Mouse (Mus musculus) heart, embryonic 13.5 days (tissue): ENCODE results near the gene Cutc. TPM values are rescaled to one million over a fixed set of nuclear protein-coding genes. Genes with fewer than 3 reads are reported as not detected.

Experiments
- ATAC-seq: fragments of 200-750 bp; cut with Nextera tagmentation; 2 replicates; pipeline ENCODE4 v1.8.0; 2017; ENCODE audit warnings: moderate TSS enrichment; ENCODE audit not compliant: insufficient number of reproducible peaks, low FRiP score, low TSS enrichment; ENCODE audit errors: extremely low read depth
- H3K27ac ChIP-seq: fragments of 300-500 bp; sonication (generic); replicated peaks from 2 replicates; pipeline ENCODE4 v1.5.1; 2015; ENCODE audit warnings: moderate library complexity, mild to moderate bottlenecking, inconsistent platforms
- H3K27me3 ChIP-seq: fragments of 300-500 bp; sonication (generic); replicated peaks from 2 replicates; pipeline ENCODE4 v1.6.1; 2015; ENCODE audit warnings: mild to moderate bottlenecking, inconsistent platforms
- H3K36me3 ChIP-seq: fragments of 300-500 bp; sonication (generic); 2 replicates; pipeline ENCODE4 v1.6.1; 2015; ENCODE audit warnings: mild to moderate bottlenecking, inconsistent platforms
- H3K4me1 ChIP-seq: fragments of 300-500 bp; sonication (generic); 2 replicates; pipeline ENCODE4 v1.6.1; 2015; ENCODE audit warnings: inconsistent platforms
- H3K4me2 ChIP-seq: fragments of 300-500 bp; sonication (generic); 2 replicates; pipeline ENCODE4 v1.6.1; 2015; ENCODE audit warnings: inconsistent platforms, mild to moderate bottlenecking, moderate library complexity
- H3K4me3 ChIP-seq: fragments of 300-500 bp; sonication (generic); 2 replicates; pipeline ENCODE4 v1.5.1; 2015; ENCODE audit warnings: moderate library complexity, mild to moderate bottlenecking, inconsistent platforms
- H3K9ac ChIP-seq: fragments of 300-500 bp; sonication (generic); 2 replicates; pipeline ENCODE4 v1.6.1; 2015; ENCODE audit warnings: inconsistent platforms, mild to moderate bottlenecking, moderate library complexity
- H3K9me3 ChIP-seq: fragments of 300-500 bp; sonication (generic); 2 replicates; pipeline ENCODE4 v1.6.1; 2016; ENCODE audit warnings: inconsistent platforms
- WGBS: fragments of 180-500 bp; shearing (Covaris S2); methylation state at CpG from one replicate; pipeline ENCODE4 v1.1.7; 2015; ENCODE audit warnings: mixed read lengths; 5-methylcytosine and 5-hydroxymethylcytosine counted together
- polyA plus RNA-seq: library from polyadenylated mRNA; unstranded; fragments of >200 nt; fragmentation: Nextera tagmentation; extraction: Ambion mirVana; gene quantifications from 2 replicates; pipeline ENCODE4 v1.2.1, GENCODE M21; 2015

The Cutc gene
- polyA plus RNA-seq = 8.1 and 9.9 TPM in 2 replicates

DNA sequence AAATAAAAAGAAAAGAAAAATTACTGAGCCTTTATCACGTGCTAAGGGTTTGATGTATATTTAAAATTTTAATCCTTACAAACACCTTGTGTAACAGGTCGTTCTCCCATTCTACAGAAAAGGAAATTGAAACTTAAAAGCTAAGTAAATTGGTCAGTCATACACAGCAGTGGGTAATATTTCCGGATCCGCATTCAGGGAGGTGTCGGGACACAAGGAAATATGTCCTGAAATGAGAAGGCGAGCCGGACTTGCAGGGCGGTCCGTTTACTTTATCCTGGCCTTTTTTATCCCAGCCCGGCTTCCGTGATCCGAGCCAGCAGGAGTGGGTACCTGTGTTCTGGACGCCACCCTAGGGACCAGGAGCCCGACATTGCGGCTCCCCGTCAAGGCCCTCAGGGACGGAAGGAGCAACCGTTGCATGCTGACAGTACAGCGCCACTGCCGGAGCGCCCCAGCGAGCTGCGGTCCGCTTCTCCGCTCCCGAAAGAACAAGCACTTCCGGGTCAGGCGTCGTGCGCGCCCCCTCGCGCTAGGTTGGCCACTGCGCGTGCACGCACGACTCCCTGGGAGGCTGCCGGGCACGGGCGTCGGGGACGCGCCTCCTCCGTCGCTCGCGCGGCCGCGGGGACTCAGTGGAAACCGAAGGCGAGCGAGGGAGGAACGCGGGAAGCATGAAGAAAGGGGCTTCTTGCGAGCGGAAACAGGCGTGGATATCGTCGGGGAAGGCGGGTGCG is at the start of gene Cutc, which contains the start of gene Cox15:
TSS of gene Cutc (plus strand) at position 508 of the 737 bp plus-strand sequence.
TSS of gene Cox15 (minus strand) at position 512 of the 737 bp plus-strand sequence.
- Histone ChIP-seq H3K36me3 (peaks cover 36% of the 10 kb centered on the region), H3K9me3 (no peaks in the 10 kb centered on the region), H3K4me3 (peak within 1 kb of the TSS; percentile 79), H3K4me1 (peaks cover 18% of the 10 kb centered on the region), H3K27ac (peak within 1 kb of the TSS; percentile 98), H3K27me3 (no peaks in the 10 kb centered on the region), H3K4me2 (peak within 1 kb of the TSS; percentile 76), H3K9ac (peak within 1 kb of the TSS; percentile 91)
- peak; percentile 89 for ATAC-seq
- under 1% methylated on average over 62 of the region's 62 CpGs for WGBS

DNA sequence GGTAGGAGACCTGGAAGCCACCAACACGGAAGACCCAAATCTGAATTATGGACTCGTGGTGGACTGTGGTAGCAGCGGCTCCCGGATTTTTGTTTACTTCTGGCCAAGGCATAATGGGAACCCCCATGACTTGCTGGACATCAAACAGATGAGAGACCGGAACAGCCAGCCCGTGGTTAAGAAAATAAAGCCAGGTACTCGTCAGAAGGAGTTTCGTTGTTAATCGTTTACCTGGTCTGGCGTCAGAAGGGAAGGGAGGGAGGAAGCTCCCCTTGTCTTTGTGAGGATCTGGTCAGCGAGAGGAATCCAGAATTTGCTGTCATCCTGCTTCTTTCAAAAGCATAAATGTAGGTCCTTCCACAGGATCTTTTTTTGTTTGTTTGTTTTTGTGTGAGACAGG is 48.6 kb upstream of the Cutc start:
- 89% methylated on average over 11 of the region's 11 CpGs for WGBS
- Histone ChIP-seq H3K9me3 (peaks cover 3% of the 10 kb centered on the region; the same call in 1 of the 2 replicates), H3K9ac (no peak overlapping the region), H3K27me3 (peaks cover 6% of the 10 kb centered on the region), H3K27ac (no peak overlapping the region), H3K36me3 (peaks cover 80% of the 10 kb centered on the region), H3K4me3 (no peak overlapping the region), H3K4me2 (no peak overlapping the region), H3K4me1 (no peaks in the 10 kb centered on the region)
- no peak for ATAC-seq

DNA sequence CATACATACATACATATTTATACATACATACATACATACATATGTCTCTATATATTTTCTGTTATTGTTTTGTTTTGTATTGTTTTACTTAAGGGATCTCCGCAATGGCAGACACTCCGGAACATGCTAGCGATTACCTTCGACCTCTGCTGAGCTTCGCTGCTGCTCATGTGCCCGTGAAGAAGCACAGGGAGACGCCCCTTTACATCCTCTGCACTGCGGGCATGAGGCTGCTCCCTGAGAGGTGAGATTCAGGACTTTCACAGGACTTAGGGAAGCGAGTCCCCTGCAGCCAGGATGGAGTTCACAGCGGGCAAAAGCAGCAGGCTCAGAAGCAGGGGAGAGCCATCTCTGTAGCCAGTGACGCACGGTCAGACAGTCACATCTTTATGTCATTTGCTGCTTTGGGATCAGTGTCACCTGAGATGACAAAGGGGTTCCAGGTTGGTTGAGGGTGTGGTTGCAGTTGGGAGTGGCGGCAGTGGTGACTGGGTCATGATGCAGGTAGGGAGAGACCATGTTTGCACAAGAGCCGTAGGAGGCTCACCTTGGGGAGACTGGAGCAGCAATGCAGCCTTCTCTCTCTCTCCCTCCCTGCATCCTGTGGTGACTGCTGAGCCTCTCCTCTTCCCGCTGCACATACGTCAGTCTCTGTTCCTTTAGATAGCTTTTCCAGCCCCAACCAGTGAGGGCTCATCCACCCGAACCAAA is 47.9 kb upstream of the Cutc start:
- peaks cover 7% of the 10 kb centered on the region for H3K27me3 ChIP-seq
- H3K4me2 ChIP-seq = no peak overlapping the region
- H3K9me3 ChIP-seq = peaks cover 3% of the 10 kb centered on the region; the same call in 1 of the 2 replicates
- peaks cover 76% of the 10 kb centered on the region for H3K36me3 ChIP-seq
- 88% methylated on average over 17 of the region's 17 CpGs for WGBS
- no peak overlapping the region for H3K27ac ChIP-seq
- H3K4me3 ChIP-seq = no peak overlapping the region
- H3K9ac ChIP-seq = no peak overlapping the region
- no peaks in the 10 kb centered on the region for H3K4me1 ChIP-seq
- ATAC-seq = no peak

DNA sequence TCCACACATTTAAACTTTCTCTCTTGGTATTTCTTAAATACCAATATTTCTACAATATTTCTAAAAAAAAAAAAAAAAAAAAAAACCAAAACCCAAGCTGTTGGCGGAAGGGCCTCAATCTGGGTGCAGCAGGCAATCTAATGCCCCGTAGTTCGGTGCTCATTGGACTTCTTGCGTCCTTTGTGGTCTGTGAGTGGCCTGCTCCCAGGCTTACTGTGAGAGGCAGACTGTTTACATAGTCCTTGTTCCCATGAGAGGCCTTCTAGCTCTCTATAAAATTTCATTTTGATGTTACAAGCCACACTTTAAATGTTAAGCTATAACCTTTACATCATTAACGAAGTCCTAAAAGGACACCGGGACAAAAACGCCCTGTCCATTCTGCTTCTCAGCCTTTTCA is 44.6 kb upstream of the Cutc start:
- Histone ChIP-seq H3K4me2 (no peak overlapping the region), H3K9ac (no peak overlapping the region), H3K27me3 (peaks cover 28% of the 10 kb centered on the region), H3K27ac (no peak overlapping the region), H3K4me1 (no peaks in the 10 kb centered on the region), H3K9me3 (no peaks in the 10 kb centered on the region), H3K4me3 (no peak overlapping the region), H3K36me3 (peaks cover 68% of the 10 kb centered on the region)
- no peak for ATAC-seq
- 90% methylated on average over 7 of the region's 7 CpGs for WGBS

DNA sequence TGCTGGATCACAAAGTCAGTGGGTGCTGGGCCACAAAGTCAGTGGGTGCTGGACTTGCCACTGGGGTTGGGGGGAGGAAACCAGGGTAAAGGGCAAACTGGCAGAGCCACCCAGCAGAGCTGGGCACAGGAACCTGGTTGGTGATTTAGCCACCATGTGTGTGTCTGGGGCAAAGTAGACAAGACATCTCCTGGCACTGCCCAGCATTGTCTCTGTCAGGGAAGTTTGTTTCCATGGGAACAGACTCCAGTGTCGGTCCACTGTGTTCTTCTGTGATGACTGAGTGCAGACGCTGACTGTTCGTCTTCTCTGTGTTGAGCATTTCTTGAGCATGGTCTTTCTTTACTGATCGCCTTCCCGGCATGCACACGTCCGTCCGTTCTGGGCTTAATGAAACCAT is 43.5 kb upstream of the Cutc start:
- Histone ChIP-seq H3K9me3 (no peaks in the 10 kb centered on the region), H3K4me3 (no peak overlapping the region), H3K36me3 (peaks cover 65% of the 10 kb centered on the region), H3K27ac (no peak overlapping the region), H3K9ac (no peak overlapping the region), H3K4me2 (no peak overlapping the region), H3K4me1 (no peaks in the 10 kb centered on the region), H3K27me3 (peaks cover 33% of the 10 kb centered on the region)
- WGBS = 85% methylated on average over 8 of the region's 8 CpGs
- ATAC-seq = no peak

DNA sequence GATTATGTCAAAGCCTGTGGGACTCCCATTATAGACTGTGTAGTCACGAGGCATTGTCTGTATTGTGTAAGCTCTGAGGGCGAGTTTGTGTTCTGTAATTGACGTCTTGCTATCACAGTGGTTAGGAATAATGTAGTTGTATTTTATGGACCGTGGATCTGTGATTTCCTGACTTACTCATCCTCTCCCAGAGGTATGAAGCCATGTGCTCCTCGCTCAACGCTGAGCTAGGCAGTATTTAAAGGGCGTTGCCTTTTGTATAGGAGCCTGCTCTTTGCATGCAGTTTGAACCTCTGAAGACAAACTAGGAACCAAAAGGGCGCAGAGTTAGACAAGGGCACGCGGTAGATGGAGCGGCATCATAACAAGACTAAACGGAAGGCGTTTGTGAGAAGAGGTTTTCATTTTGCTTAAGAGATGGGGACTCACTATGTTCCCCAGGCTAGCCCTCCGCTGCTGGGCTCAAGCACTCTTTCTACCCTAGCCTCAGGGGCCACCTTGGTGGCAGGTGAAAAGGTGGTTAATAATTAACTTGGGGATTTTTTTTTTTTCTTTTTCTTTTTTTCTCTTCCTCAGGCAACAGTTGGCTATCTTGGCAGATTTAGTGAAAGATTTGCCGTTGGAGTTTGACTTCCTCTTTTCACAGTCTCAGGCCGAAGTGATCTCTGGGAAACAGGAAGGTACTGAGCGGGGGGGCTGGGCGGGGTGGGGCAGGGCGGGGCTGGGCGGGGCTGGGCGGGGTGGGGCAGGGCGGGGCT is 41.5 kb upstream of the Cutc start:
- H3K4me1 ChIP-seq = no peaks in the 10 kb centered on the region
- ATAC-seq = no peak
- peaks cover 37% of the 10 kb centered on the region for H3K27me3 ChIP-seq
- no peak overlapping the region for H3K27ac ChIP-seq
- H3K9ac ChIP-seq = no peak overlapping the region
- WGBS = 54% methylated on average over 22 of the region's 22 CpGs
- no peak overlapping the region for H3K4me2 ChIP-seq
- H3K36me3 ChIP-seq = peaks cover 57% of the 10 kb centered on the region
- H3K9me3 ChIP-seq = no peaks in the 10 kb centered on the region
- no peak overlapping the region for H3K4me3 ChIP-seq

DNA sequence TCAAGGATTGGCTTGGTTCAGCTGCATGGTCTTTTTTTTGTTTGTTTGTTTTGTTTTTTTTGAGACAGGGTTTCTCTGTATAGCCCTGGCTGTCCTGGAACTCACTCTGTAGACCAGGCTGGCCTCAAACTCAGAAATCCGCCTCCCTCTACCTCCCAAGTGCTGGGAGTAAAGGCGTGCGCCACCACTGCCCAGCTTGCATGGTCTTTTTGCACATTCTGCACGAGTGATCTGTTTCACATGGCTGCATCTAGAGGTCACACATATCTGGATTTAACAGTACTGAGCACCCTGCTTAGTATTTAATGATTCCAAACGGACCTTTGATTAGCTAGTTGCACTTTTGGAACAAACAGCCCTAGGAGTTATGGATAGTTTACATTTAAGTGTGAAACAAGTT is 40.8 kb upstream of the Cutc start:
- Histone ChIP-seq H3K9ac (no peak overlapping the region), H3K4me3 (no peak overlapping the region), H3K27ac (no peak overlapping the region), H3K27me3 (peaks cover 37% of the 10 kb centered on the region), H3K36me3 (peaks cover 51% of the 10 kb centered on the region), H3K4me2 (no peak overlapping the region), H3K9me3 (no peaks in the 10 kb centered on the region), H3K4me1 (no peaks in the 10 kb centered on the region)
- no peak for ATAC-seq
- 86% methylated on average over 5 of the region's 5 CpGs for WGBS

DNA sequence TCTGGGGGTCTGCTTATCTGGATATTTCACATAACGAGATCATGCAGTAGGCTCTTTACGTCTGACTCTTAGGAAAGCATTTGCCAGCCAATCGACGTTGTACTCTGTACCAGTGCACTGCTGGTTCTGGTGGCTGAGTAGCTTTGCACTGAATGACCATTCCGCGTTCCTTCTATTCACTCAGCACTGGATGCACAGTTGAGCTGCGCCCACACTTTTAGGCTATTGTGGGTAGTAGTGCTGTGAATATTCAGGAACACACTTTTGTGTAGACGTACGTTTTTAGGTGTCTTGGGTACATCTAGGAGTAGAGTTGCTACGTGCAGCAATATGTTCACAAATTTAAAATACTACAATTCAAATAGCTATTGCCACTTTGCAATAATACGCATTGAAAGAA is 32.7 kb upstream of the Cutc start:
- 85% methylated on average over 11 of the region's 11 CpGs for WGBS

DNA sequence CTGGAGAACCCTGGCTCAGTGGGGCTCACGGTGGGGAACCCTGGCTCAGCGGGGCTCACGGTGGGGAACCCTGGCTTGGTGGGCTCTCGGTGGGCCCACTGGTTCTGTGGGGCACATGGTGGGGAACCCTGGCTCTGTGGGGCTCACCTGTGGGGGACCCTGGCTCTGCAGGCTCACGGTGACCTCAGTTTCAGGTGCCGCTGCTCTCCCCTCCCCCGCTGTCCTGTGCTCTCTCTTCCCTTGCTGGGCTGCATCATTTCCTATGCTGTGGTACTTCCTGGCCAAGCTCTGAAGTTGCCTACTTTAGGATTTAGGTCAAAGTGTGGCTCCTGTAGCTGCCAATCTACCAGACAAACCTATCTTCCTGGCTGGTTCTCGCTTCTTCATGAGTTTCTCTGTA is 29.9 kb upstream of the Cutc start:
- 78% methylated on average over 8 of the region's 8 CpGs for WGBS
- Histone ChIP-seq H3K27me3 (peaks cover 58% of the 10 kb centered on the region), H3K4me3 (no peak overlapping the region), H3K4me2 (no peak overlapping the region), H3K4me1 (0 out of 2 replicates have a peak, but pooled peaks cover 3% of the 10 kb centered on the region), H3K9ac (no peak overlapping the region), H3K36me3 (peaks cover 86% of the 10 kb centered on the region), H3K9me3 (no peaks in the 10 kb centered on the region), H3K27ac (no peak overlapping the region)
- no peak for ATAC-seq

More for the DNA sequence above, 32.7 kb upstream of the Cutc start:
- H3K9ac ChIP-seq = no peak overlapping the region
- H3K4me2 ChIP-seq = no peak overlapping the region
- no peaks in the 10 kb centered on the region for H3K9me3 ChIP-seq
- 0 out of 2 replicates have a peak, but pooled peaks cover 3% of the 10 kb centered on the region for H3K4me1 ChIP-seq
- H3K36me3 ChIP-seq = peaks cover 69% of the 10 kb centered on the region
- H3K27me3 ChIP-seq = peaks cover 65% of the 10 kb centered on the region
- no peak overlapping the region for H3K4me3 ChIP-seq
- no peak for ATAC-seq
- H3K27ac ChIP-seq = no peak overlapping the region

DNA sequence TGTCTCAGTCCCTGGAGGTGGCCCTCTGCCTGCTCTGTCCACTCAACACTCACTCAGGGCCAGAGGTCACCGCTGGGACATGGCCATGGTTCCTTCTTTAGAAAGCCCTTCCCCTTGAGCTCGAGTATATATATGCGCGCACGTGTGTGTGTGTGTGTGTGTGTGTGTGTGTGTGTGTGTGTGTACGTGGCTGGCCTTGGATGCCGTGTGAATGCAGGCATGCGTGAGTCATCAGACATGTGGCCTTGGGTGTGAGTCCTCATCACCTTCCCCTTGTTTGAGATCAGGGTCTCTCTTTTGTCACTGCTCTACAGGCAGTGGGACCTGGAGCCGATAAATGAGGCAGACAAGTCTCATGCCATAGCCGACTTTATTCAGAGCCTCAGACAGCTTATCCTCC is 29.3 kb upstream of the Cutc start:
- H3K27me3 ChIP-seq = peaks cover 52% of the 10 kb centered on the region
- H3K4me1 ChIP-seq = 0 out of 2 replicates have a peak, but pooled peaks cover 3% of the 10 kb centered on the region
- no peak overlapping the region for H3K4me2 ChIP-seq
- H3K9ac ChIP-seq = no peak overlapping the region
- H3K4me3 ChIP-seq = no peak overlapping the region
- no peak for ATAC-seq
- no peaks in the 10 kb centered on the region for H3K9me3 ChIP-seq
- peaks cover 86% of the 10 kb centered on the region for H3K36me3 ChIP-seq
- 79% methylated on average over 10 of the region's 10 CpGs for WGBS
- no peak overlapping the region for H3K27ac ChIP-seq

DNA sequence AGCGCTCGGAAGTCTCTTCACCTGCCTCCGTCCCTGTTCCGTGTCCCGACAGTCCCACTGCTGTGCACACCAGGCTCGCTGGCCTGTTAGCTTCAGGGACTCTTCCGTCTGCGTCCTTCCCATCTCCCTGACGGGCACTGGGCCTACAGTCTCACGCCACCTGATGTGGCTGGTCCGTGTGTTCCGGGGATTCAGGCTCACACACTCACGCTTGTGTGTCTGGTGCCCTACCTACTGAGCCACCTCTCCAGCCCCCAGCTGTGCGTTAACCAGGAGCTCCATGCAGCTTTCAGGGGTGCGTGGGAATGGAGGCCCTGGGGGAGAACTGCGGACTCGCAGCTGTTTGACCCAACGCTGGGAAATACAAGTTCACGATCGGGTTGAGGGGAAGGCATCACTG is 28.6 kb upstream of the Cutc start:
- Histone ChIP-seq H3K36me3 (peaks cover 87% of the 10 kb centered on the region), H3K27ac (no peak overlapping the region), H3K4me1 (0 out of 2 replicates have a peak, but pooled peaks cover 3% of the 10 kb centered on the region), H3K9me3 (no peaks in the 10 kb centered on the region), H3K9ac (no peak overlapping the region), H3K27me3 (peaks cover 45% of the 10 kb centered on the region), H3K4me2 (no peak overlapping the region), H3K4me3 (no peak overlapping the region)
- ATAC-seq = no peak
- WGBS = 89% methylated on average over 20 of the region's 20 CpGs
